Mouse (Mus musculus) naive thymus-derived CD4-positive, alpha-beta T cell, adult 2 months (primary cell): Measurements from ENCODE around the gene Yju2.
"Not testable (repeated sequence)": the region's sequence is repeated elsewhere in the genome, so short reads cannot be mapped to it uniquely, and the experiment has no call there.

Experiments
- DNase-seq: peaks from one replicate; pipeline ENCODE4 v3.0.0-alpha.2; 2011; ENCODE audit warnings: low read depth

Yju2 gene

GRCm38 (mm10) chr17:55958918-55959728 is at the start of gene Yju2:
TSS of gene Yju2 (plus strand) at chr17:55959099.
- peak; percentile 96 for DNase-seq

- peak; percentile 85 for DNase-seq
These were observed 27.1 kb upstream of the Yju2 start for GRCm38 (mm10) chr17:55931553-55932502.

- no peak for DNase-seq
These were observed 26.3 kb upstream of the Yju2 start for GRCm38 (mm10) chr17:55932635-55933034.

GRCm38 (mm10) chr17:55933191-55933590 is 25.7 kb upstream of the Yju2 start:
- no peak for DNase-seq

GRCm38 (mm10) chr17:55944387-55944865 is 14.5 kb upstream of the Yju2 start:
- not testable (repeated sequence) for DNase-seq

GRCm38 (mm10) chr17:55944866-55945682 is 13.8 kb upstream of the Yju2 start:
- DNase-seq = peak; percentile 79

GRCm38 (mm10) chr17:55945696-55946095 is 13.2 kb upstream of the Yju2 start:
- DNase-seq = no peak

GRCm38 (mm10) chr17:55948647-55949046 is 10.3 kb upstream of the Yju2 start:
- no peak for DNase-seq

GRCm38 (mm10) chr17:55949400-55949799 is 9.5 kb upstream of the Yju2 start, which contains the start of gene Zfp119b:
TSS of gene Zfp119b (minus strand) at chr17:55949500.
- no peak for DNase-seq

- no peak for DNase-seq
These were observed 8.3 kb upstream of the Yju2 start for GRCm38 (mm10) chr17:55950601-55951000.

GRCm38 (mm10) chr17:55952041-55952440 is 6.9 kb upstream of the Yju2 start:
- DNase-seq = no peak

GRCm38 (mm10) chr17:55952447-55953027 is 6.4 kb upstream of the Yju2 start, which contains the start of gene Ebi3:
TSS of gene Ebi3 (plus strand) at chr17:55952640.
- no peak for DNase-seq

GRCm38 (mm10) chr17:55953751-55954150 is 5.1 kb upstream of the Yju2 start:
- no peak for DNase-seq

- DNase-seq = no peak
These were observed 4.7 kb upstream of the Yju2 start for GRCm38 (mm10) chr17:55954229-55954628.

GRCm38 (mm10) chr17:55956129-55956528 is 2.8 kb upstream of the Yju2 start:
- DNase-seq = no peak

- no peak for DNase-seq
These were observed 2.3 kb upstream of the Yju2 start for GRCm38 (mm10) chr17:55956591-55956990.

GRCm38 (mm10) chr17:55957168-55957567 is 1.7 kb upstream of the Yju2 start:
- DNase-seq = peak; percentile 84

- DNase-seq = no peak
These were observed 944 bp upstream of the Yju2 start for GRCm38 (mm10) chr17:55957726-55958583.

GRCm38 (mm10) chr17:55958584-55958886 is 364 bp upstream of the Yju2 start:
- no peak for DNase-seq

GRCm38 (mm10) chr17:55959946-55960740 is 1.2 kb downstream of the Yju2 start:
- no peak for DNase-seq
